Mouse (Mus musculus) erythroid progenitor cell, adult 5-6 weeks (primary cell): ENCODE data around the gene Gm29609. TPM values are rescaled to one million over a fixed set of nuclear protein-coding genes. Genes with fewer than 3 reads are reported as not detected.
"Not testable (repeated sequence)": the region's sequence is repeated elsewhere in the genome, so short reads cannot be mapped to it uniquely, and the experiment has no call there.

Experiments
- ATAC-seq: replicated peaks from 2 replicates; pipeline ENCODE4 v1.8.0; 2016; ENCODE audit warnings: moderate number of reproducible peaks, mild to moderate bottlenecking, moderate TSS enrichment, inconsistent platforms; ENCODE audit not compliant: poor library complexity, low FRiP score, severe bottlenecking
- total RNA-seq, 2 experiments: library from RNA; stranded (forward) in 1 of 2; stranded (reverse) in 1 of 2; fragments of 150-400 nt in 1 of 2; fragments of 186-747, 209-891 nt in 1 of 2; gene quantifications; 2 replicates each; pipeline versions ENCODE4 v1.2.3 to v1.2.4; 2015 to 2017; ENCODE audit warnings: low replicate concordance in 2 of 2

Gm29609 gene
- total RNA-seq (2015; ENCODE audit: low replicate concordance) (4.6 TPM in 1 of 2 replicates, not detected in the other), total RNA-seq (2017; ENCODE audit: low replicate concordance) (not detected in 2 replicates)

GRCm38 (mm10) chr5:31179766-31180630, at the start of gene Gm29609, which contains the start of gene Gtf3c2:
Gene Gm29609, minus strand, starts transcription at chr5:31179911.
Gene Gtf3c2, minus strand, starts transcription at chr5:31180144.
- peak; percentile 89 for ATAC-seq

DNA sequence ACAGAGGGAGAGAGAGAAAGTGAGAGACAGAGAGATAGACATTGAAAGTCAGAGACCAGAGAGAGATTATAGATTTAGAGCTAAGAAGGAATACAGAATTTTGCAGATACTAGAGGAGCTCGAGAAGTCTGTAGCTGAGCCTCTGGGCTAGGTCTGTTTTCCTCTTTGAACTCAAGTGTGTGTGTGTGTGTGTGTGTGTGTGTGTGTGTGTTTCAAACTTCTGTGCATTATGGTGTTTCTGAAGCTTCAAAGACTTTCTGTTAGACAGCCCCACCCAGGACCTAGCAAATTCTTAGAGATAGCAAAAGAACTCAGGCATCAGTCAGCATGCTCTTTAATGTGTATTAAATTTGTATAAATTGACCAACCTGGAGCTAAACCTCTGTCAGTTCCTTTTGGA, 46.9 kb upstream of the Gm29609 start:
- ATAC-seq, result no peak

GRCm38 (mm10) chr5:31222696-31223095, 43.0 kb upstream of the Gm29609 start:
- ATAC-seq, result no peak

GRCm38 (mm10) chr5:31221304-31221945, 41.7 kb upstream of the Gm29609 start:
- ATAC-seq, result peak; percentile 55

- ATAC-seq, result peak; percentile 90
These were observed 41.0 kb upstream of the Gm29609 start, which contains the start of gene Ppm1g for GRCm38 (mm10) chr5:31220448-31221303. Gene Ppm1g, minus strand, starts transcription at chr5:31220687.

DNA sequence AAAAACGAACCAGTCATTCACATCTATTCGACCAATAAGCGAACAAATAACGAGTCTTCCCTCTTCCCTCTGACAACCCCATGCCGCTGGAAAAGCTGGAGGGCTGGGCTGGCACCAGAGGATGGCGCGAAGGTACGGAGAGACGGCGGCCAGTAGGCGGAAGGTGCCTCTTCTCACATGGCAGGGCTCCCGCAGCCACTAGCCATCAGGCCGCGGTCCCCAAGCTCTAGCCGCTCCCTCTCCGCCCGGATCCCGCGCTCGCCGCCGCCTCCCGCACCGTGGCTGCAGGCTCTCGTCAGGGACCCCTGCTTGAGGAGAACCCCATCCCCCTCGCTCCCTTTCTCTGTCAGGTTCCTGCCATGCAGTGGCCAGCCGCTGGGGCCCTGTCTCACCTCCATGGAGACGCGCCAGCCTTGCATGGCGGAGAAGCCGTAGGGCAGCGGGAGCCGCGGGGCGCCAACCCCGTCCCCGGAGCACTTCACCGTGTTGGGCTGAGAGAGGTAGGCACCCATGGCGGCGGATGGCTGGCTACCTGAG, 40.3 kb upstream of the Gm29609 start:
- ATAC-seq, result peak; percentile 48

DNA sequence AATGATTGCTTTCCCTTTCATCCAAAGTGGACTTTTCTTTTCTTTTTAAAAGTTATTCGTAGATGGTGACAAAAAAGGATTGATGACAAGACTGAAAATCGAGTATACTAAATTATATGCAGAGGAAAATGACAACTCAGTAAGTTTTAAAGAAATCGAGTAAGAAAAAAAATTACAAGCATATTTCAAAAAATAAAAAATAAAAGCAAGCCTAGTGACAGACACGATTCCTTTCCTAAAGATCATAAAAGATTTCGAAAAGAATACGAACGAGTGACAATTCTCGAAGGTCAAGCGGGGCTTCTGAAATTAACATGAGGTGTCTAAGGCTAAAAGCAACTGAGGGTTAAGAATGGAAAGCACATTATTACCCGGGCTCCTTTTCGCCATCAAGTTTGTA, 39.8 kb upstream of the Gm29609 start:
- no peak for ATAC-seq

GRCm38 (mm10) chr5:31219070-31219469, 39.4 kb upstream of the Gm29609 start:
- ATAC-seq, result peak; percentile 37; the same call in 1 of the 2 replicates

DNA sequence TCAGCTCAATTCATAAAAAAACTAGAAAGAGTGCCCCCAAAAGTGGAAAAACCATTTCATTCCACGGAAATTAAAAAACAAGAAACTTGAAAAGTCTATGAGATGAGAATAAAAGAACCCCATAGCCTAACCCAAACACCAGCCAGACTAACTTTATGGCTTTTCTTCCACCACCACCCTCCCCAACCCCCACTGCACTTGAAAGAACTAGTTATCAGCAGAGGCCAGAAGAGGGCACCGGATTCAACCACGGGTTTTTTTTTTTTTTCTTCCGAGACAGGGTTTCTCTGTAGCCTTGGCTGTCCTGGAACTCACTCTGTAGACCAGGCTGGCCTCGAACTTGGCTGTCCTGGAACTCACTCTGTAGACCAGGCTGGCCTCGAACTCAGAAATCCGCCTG, 38.6 kb upstream of the Gm29609 start:
- ATAC-seq, result peak; percentile 53

DNA sequence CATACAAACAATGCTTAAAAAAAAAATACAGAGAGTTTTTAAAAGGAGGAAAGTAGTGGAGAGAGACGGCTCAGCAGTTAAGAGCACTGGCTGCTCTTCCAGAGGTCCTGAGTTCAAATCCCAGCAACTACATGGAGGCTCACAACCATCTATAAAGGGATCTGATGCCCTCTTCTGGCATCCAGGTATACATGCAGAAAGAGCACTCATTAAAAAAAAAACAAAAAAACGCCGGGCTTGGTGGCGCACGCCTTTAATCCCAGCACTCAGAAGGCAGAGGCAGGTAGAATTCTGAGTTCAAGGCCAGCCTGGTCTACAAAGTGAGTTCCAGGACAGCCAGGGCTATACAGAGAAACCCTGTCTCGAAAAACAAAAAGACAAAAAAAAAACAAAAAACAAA, 36.8 kb upstream of the Gm29609 start:
- ATAC-seq, result not testable (repeated sequence)

- ATAC-seq, result no peak
These were observed 24.7 kb upstream of the Gm29609 start for GRCm38 (mm10) chr5:31204421-31204820.

- no peak for ATAC-seq
These were observed 24.2 kb upstream of the Gm29609 start for GRCm38 (mm10) chr5:31203866-31204265.

DNA sequence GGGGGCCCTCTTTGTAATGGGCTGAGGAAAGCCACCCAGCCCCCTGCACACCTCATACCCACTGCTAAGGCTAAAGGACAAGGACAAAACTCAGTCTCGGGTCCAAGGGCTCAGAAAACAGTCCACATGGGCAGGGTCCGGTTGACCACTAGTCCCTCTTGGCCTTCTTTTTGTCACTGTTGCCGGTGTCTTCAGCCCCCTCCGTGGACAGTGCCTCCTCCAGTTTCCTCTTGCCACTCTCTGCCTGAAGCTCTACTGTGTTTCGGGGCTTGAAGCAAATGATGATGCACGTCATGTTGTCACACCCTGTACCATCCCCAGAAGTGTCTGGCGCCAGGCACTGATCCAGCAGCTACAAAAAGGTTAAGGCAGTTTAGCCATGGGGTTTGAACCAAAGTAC, 23.2 kb upstream of the Gm29609 start:
- ATAC-seq, result no peak

GRCm38 (mm10) chr5:31201742-31202590, 22.3 kb upstream of the Gm29609 start, which contains the start of gene Zfp513:
Gene Zfp513, minus strand, starts transcription at chr5:31202303.
- ATAC-seq, result peak; percentile 99

DNA sequence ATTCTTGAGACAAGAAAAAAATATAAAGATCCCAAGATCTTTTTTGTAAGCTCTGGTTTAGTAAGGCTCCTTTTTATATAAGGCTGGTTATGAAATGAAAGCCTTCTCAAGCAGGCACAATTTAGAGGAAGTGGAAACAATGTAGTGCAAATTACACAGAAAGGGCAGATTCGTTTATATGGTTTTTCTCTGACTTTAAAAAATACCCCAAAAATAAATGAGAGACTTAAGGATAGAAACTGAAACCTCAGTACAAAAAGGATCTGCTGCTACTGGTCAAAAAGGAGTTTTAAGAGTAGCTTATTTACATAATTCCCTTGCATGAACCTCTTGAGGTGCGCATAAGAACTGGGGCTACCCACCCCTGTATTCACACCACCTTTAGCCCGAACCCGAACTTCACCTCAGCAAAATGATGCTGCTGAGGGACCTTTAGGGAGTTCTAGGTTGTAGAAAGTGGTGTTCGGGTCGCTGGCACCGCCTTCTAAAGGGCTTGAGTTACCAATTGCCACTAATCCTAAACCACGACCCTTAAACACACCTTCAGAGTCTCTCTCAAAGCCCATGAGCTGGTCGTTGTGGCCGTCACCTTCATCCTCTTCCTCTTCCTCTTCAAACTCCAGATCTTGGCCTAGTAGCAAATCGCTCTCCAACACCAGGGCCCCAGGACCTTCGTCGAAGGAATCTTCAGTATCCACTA, 21.5 kb upstream of the Gm29609 start:
- no peak for ATAC-seq

DNA sequence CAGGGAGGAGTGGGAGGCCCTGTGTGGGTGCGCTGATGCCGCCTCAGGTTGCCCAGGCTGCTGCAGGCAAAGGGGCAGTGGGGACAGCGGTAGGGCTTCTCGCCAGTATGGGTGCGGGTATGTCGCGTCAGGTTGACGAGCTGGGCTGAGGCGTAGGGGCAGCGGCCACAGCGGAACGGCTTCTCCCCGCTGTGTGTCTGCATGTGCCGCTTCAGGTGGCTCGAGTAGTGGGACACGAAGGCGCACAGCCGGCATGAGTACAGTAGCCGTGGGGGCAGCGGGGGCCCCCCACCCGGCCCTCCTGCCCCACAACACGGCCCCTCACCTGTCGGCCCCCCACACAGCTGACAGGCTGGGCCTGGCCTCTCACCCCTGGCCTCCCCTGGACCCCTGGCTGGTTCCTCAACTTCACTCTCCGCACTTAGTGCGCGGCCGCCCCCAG, 20.6 kb upstream of the Gm29609 start:
- no peak for ATAC-seq

- ATAC-seq, result no peak
These were observed 20.2 kb upstream of the Gm29609 start for GRCm38 (mm10) chr5:31199893-31200292.

DNA sequence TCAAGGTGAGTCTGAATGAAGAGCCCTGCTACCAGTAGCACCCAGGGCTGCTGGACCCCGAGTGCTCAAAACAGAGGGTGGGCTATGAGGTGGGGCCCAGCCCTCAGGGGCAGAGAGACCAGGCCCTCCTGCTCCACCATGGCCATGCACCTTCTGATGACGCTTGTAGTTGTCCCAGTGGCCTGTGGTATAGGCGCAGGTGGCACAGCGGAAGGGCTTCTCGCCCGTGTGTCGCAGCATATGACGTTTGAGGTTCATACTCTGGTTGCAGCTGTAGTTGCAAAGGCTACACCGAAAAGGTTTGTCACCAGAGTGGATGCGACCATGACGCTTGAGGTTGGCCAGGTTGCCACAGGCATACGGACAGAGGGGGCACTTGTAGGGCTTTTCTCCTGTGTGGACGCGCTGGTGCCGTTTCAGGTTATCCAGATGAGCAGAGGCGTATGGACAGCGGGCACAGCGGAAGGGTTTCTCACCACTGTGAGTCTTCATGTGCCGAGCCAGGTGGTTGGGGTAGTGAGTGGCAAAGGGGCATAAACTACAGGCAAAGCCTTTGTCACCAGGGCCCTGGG, 19.7 kb upstream of the Gm29609 start:
- no peak for ATAC-seq
